Mouse (Mus musculus): Measurements from ENCODE around the gene Lcn9. TPM values are rescaled to one million over a fixed set of nuclear protein-coding genes. Genes with fewer than 3 reads are reported as not detected.

Gene Lcn9
- polyA plus RNA-seq, 1 experiment, result not detected

DNA sequence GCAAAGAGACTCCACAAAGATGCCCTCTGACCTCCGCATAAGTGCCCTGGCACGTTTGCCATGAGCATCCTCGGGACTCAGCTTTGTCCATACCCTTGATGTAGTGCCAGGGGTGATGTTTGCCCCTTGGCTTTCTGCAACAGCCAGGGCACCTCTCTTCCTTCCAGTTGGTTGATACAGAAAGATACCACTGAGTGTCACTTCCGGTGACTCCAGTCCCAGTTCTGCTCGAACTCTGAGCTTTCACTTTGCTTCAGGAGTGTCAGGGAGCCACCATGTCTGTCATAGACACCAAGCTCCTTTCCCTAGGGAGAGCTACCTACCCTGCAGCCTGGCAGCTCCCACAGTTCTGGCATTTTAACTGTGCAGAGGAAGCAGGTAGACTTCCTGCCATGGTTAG, 31.0 kb downstream of the Lcn9 start:
- Histone ChIP-seq H3K4me2 (ENCODE audit: low read depth) (no peak overlapping the region), H3K36me3 (ENCODE audit: control insufficient read depth, insufficient read depth) (no peaks in the 10 kb centered on the region), H3K4me3 (no peak overlapping the region), H3ac (ENCODE audit: control insufficient read depth, insufficient read length) (no peak overlapping the region), H3K27me3 (ENCODE audit: control insufficient read depth, insufficient read depth, insufficient read length) (no peaks in the 10 kb centered on the region), H3K79me2 (ENCODE audit: control insufficient read depth, insufficient read depth) (no peaks in the 10 kb centered on the region)
- TF ChIP-seq MYOD1 (IDR thresholded peaks at IDR 0.05; ENCODE audit: control insufficient read depth in 1 of 3, insufficient read length in 2 of 3, low read depth in 2 of 3) (no peak), MYOG (IDR thresholded peaks at IDR 0.05; ENCODE audit: control insufficient read depth in 1 of 3, insufficient read depth in 1 of 3, insufficient read length in 2 of 3, low read depth in 2 of 3) (no peak), POLR2AphosphoS2 (IDR thresholded peaks at IDR 0.05; ENCODE audit: insufficient read length, low read depth) (no peak), MAX (IDR thresholded peaks at IDR 0.05; ENCODE audit: low read depth) (no peak), TCF12 (IDR thresholded peaks at IDR 0.05; ENCODE audit: insufficient read depth, poor library complexity, severe bottlenecking) (no peak), E2F4 (IDR thresholded peaks at IDR 0.05; ENCODE audit: insufficient read depth) (no peak), SRF (IDR thresholded peaks at IDR 0.05; ENCODE audit: control insufficient read depth, insufficient read length, low read depth) (no peak), TCF3 (IDR thresholded peaks at IDR 0.05; ENCODE audit: insufficient read length, low read depth) (no peak), POLR2A (IDR thresholded peaks at IDR 0.05; ENCODE audit: insufficient read length, low read depth) (no peak), CEBPB (IDR thresholded peaks at IDR 0.05; ENCODE audit: insufficient read depth, poor library complexity, severe bottlenecking) (no peak), USF1 (IDR thresholded peaks at IDR 0.05; ENCODE audit: low read depth) (no peak), REST (IDR thresholded peaks at IDR 0.05; ENCODE audit: insufficient read depth, insufficient read length) (no peak)

DNA sequence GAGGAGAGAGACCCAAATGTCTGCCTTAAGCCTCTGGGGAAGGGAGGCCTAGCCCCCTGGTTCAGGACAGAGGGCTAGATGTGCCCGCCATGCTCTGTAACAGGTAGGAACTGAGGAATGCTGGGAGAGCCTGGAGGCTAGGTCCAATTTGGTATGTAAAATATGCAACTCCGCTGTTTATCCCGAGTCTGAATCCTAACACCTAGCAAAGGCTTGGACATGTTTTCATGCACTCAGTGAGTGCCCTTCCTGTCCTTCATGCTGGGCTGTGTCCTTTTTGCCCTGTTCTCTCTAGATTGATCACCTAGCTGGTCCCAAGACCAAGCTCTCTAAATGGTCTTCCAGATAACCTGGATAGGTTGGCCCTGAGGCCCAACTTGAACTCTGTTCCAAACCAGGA, 36.9 kb downstream of the Lcn9 start:
- Histone ChIP-seq H3K4me2 (ENCODE audit: low read depth) (no peak overlapping the region), H3K4me3 (no peak overlapping the region), H3ac (ENCODE audit: control insufficient read depth, insufficient read length) (no peak overlapping the region), H3K27me3 (ENCODE audit: control insufficient read depth, insufficient read depth, insufficient read length) (peaks cover 27% of the 10 kb centered on the region), H3K36me3 (ENCODE audit: control insufficient read depth, insufficient read depth) (no peaks in the 10 kb centered on the region), H3K79me2 (ENCODE audit: control insufficient read depth, insufficient read depth) (no peaks in the 10 kb centered on the region)
- TF ChIP-seq CEBPB (IDR thresholded peaks at IDR 0.05; ENCODE audit: insufficient read depth, poor library complexity, severe bottlenecking), result no peak
- TF ChIP-seq POLR2A (IDR thresholded peaks at IDR 0.05; ENCODE audit: insufficient read length, low read depth), result no peak
- no peak for TF ChIP-seq MYOD1 (IDR thresholded peaks at IDR 0.05; ENCODE audit: control insufficient read depth in 1 of 3, insufficient read length in 2 of 3, low read depth in 2 of 3)
- no peak for TF ChIP-seq REST (IDR thresholded peaks at IDR 0.05; ENCODE audit: insufficient read depth, insufficient read length)
- TF ChIP-seq TCF12 (IDR thresholded peaks at IDR 0.05; ENCODE audit: insufficient read depth, poor library complexity, severe bottlenecking), result no peak
- no peak for TF ChIP-seq TCF3 (IDR thresholded peaks at IDR 0.05; ENCODE audit: insufficient read length, low read depth)

DNA sequence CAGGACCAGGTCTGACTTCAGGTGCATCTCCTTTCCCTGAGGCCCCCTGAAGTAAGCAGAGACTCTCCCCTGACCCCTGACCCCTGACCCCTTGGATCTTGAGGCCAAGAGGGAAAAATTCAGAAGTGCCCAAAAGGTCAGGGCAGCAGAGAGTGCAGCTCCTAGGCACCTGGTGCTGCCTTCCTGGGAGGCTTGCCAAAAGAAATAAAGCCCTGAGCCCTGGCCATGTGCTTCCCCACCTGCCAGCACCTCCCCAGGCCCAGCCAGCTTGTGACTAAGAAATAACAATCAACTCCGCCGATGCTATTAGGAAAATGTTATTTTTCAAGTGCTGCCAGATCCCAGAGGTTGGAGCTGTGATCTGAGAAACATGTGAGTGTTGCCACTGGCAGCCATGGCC, 39.1 kb downstream of the Lcn9 start:
- no peaks in the 10 kb centered on the region for H3K79me2 ChIP-seq (ENCODE audit: control insufficient read depth, insufficient read depth)
- no peak overlapping the region for H3K4me2 ChIP-seq (ENCODE audit: low read depth)
- no peak overlapping the region for H3ac ChIP-seq (ENCODE audit: control insufficient read depth, insufficient read length)
- H3K36me3 ChIP-seq (ENCODE audit: control insufficient read depth, insufficient read depth), result no peaks in the 10 kb centered on the region
- no peak for TF ChIP-seq E2F4 (IDR thresholded peaks at IDR 0.05; ENCODE audit: insufficient read depth)
- no peak for TF ChIP-seq CEBPB (IDR thresholded peaks at IDR 0.05; ENCODE audit: insufficient read depth, poor library complexity, severe bottlenecking)
- TF ChIP-seq TCF12 (IDR thresholded peaks at IDR 0.05; ENCODE audit: insufficient read depth, poor library complexity, severe bottlenecking), result no peak
- TF ChIP-seq SRF (IDR thresholded peaks at IDR 0.05; ENCODE audit: control insufficient read depth, insufficient read length, low read depth), result no peak
- no peak for TF ChIP-seq REST (IDR thresholded peaks at IDR 0.05; ENCODE audit: insufficient read depth, insufficient read length)
- TF ChIP-seq POLR2AphosphoS2 (IDR thresholded peaks at IDR 0.05; ENCODE audit: insufficient read length, low read depth), result no peak
- no peak for TF ChIP-seq POLR2A (IDR thresholded peaks at IDR 0.05; ENCODE audit: insufficient read length, low read depth)
- TF ChIP-seq MYOD1 (IDR thresholded peaks at IDR 0.05; ENCODE audit: control insufficient read depth in 1 of 3, insufficient read length in 2 of 3, low read depth in 2 of 3), result no peak
- no peak for TF ChIP-seq MYOG (IDR thresholded peaks at IDR 0.05; ENCODE audit: control insufficient read depth in 1 of 3, insufficient read depth in 1 of 3, insufficient read length in 2 of 3, low read depth in 2 of 3)
- no peak for TF ChIP-seq USF1 (IDR thresholded peaks at IDR 0.05; ENCODE audit: low read depth)
- no peak for TF ChIP-seq TCF3 (IDR thresholded peaks at IDR 0.05; ENCODE audit: insufficient read length, low read depth)
- no peak for TF ChIP-seq MAX (IDR thresholded peaks at IDR 0.05; ENCODE audit: low read depth)
- H3K27me3 ChIP-seq (ENCODE audit: control insufficient read depth, insufficient read depth, insufficient read length), result peaks cover 29% of the 10 kb centered on the region
- H3K4me3 ChIP-seq, result no peak overlapping the region

DNA sequence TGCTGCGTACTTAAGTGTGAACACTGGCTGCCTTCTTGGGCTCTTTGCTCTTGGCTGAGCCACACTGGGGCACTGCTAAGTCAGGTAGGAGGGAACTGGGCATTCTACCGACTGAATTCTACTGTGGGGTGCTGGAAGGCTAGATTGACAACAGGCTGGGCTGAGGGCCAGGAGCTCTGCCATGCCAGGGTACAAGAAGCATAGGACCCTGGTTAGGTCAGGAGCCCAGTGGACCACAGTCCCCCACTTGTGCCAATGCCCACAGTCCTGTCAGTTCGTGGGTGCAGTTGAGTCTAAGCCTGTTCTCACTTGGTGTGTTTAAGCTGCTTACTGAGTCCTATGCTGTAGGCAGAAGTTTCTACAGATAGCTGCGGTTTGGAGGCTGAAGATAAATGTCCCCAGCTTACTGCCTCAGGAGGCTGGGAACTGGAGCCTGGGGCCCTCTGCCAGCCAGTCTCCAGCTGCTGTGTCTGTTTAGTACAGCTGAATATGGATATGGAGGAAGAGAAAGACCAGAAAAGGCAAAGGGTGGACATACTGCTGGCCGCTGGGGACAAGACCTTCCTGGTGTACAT, 39.8 kb downstream of the Lcn9 start:
- Histone ChIP-seq H3K27me3 (ENCODE audit: control insufficient read depth, insufficient read depth, insufficient read length) (peaks cover 29% of the 10 kb centered on the region), H3K4me3 (no peak overlapping the region), H3K36me3 (ENCODE audit: control insufficient read depth, insufficient read depth) (no peaks in the 10 kb centered on the region), H3K4me2 (ENCODE audit: low read depth) (no peak overlapping the region), H3K79me2 (ENCODE audit: control insufficient read depth, insufficient read depth) (no peaks in the 10 kb centered on the region), H3ac (ENCODE audit: control insufficient read depth, insufficient read length) (no peak overlapping the region)
- TF ChIP-seq TCF12 (IDR thresholded peaks at IDR 0.05; ENCODE audit: insufficient read depth, poor library complexity, severe bottlenecking) (no peak), POLR2AphosphoS2 (IDR thresholded peaks at IDR 0.05; ENCODE audit: insufficient read length, low read depth) (no peak), POLR2A (IDR thresholded peaks at IDR 0.05; ENCODE audit: insufficient read length, low read depth) (no peak), MYOG (IDR thresholded peaks at IDR 0.05; ENCODE audit: control insufficient read depth in 1 of 3, insufficient read depth in 1 of 3, insufficient read length in 2 of 3, low read depth in 2 of 3) (no peak), REST (IDR thresholded peaks at IDR 0.05; ENCODE audit: insufficient read depth, insufficient read length) (no peak), TCF3 (IDR thresholded peaks at IDR 0.05; ENCODE audit: insufficient read length, low read depth) (no peak), USF1 (IDR thresholded peaks at IDR 0.05; ENCODE audit: low read depth) (no peak), MAX (IDR thresholded peaks at IDR 0.05; ENCODE audit: low read depth) (no peak), E2F4 (IDR thresholded peaks at IDR 0.05; ENCODE audit: insufficient read depth) (no peak), CEBPB (IDR thresholded peaks at IDR 0.05; ENCODE audit: insufficient read depth, poor library complexity, severe bottlenecking) (no peak), MYOD1 (IDR thresholded peaks at IDR 0.05; ENCODE audit: control insufficient read depth in 1 of 3, insufficient read length in 2 of 3, low read depth in 2 of 3) (no peak), SRF (IDR thresholded peaks at IDR 0.05; ENCODE audit: control insufficient read depth, insufficient read length, low read depth) (no peak)

Measured in myocyte (in vitro differentiated cells).